Mouse (Mus musculus) midbrain, embryonic 14.5 days (tissue): ENCODE results near the gene Sept5. TPM values are rescaled to one million over a fixed set of nuclear protein-coding genes. Genes with fewer than 3 reads are reported as not detected.

ENCODE experiments used
- ATAC-seq: fragments of 200-750 bp; cut with Nextera tagmentation; 2 replicates; pipeline ENCODE4 v1.8.0; 2017; ENCODE audit warnings: moderate number of reproducible peaks, moderate library complexity; ENCODE audit not compliant: low FRiP score, low TSS enrichment
- DNase-seq: peaks from one replicate; pipeline ENCODE4 v3.0.0-alpha.2; 2015
- H3K27ac ChIP-seq: fragments of 300-500 bp; sonication (generic); replicated peaks from 2 replicates; pipeline ENCODE4 v1.5.1; 2014; ENCODE audit warnings: mild to moderate bottlenecking, low read depth, low read length, moderate library complexity
- H3K27me3 ChIP-seq: fragments of 300-500 bp; sonication (generic); 2 replicates; pipeline ENCODE4 v1.6.1; 2014; ENCODE audit warnings: low read length, control low read depth, mixed read lengths; ENCODE audit not compliant: control insufficient read depth, insufficient read depth
- H3K36me3 ChIP-seq: fragments of 300-500 bp; sonication (generic); 2 replicates; pipeline ENCODE4 v1.6.1; 2014; ENCODE audit warnings: low read length, control low read depth; ENCODE audit not compliant: control insufficient read depth, insufficient read depth
- H3K4me1 ChIP-seq: fragments of 300-500 bp; sonication (generic); 2 replicates; pipeline ENCODE4 v1.6.1; 2014; ENCODE audit warnings: mild to moderate bottlenecking, antibody characterized with exemption, low read length, control low read depth; ENCODE audit not compliant: control insufficient read depth, insufficient read depth
- H3K4me2 ChIP-seq: fragments of 300-500 bp; sonication (generic); 2 replicates; pipeline ENCODE4 v1.6.1; 2014; ENCODE audit warnings: mild to moderate bottlenecking, low read length, moderate library complexity
- H3K4me3 ChIP-seq: fragments of 300-500 bp; sonication (generic); replicated peaks from 2 replicates; pipeline ENCODE4 v1.5.1; 2014; ENCODE audit warnings: low read depth, low read length
- H3K9ac ChIP-seq: fragments of 300-500 bp; sonication (generic); replicated peaks from 2 replicates; pipeline ENCODE4 v1.6.1; 2014; ENCODE audit warnings: mild to moderate bottlenecking, low read length, moderate library complexity
- H3K9me3 ChIP-seq: fragments of 300-500 bp; sonication (generic); 2 replicates; pipeline ENCODE4 v1.6.1; 2016; ENCODE audit warnings: low read length, control low read depth, mixed read lengths; ENCODE audit not compliant: control insufficient read depth
- WGBS: fragments of 180-500 bp; shearing (Covaris S2); extraction: QIAGEN DNeasy Blood & Tissue Kit; methylation state at CpG from one replicate; pipeline ENCODE4 v1.1.7; 2014; 5-methylcytosine and 5-hydroxymethylcytosine counted together
- polyA plus RNA-seq: library from polyadenylated mRNA; unstranded; fragments of >200 nt; fragmentation: Nextera tagmentation; extraction: Ambion mirVana; gene quantifications from 2 replicates; pipeline ENCODE4 v1.2.1, GENCODE M21; 2014

Gene Sept5
- polyA plus RNA-seq, 1 experiment from 2014 or later, result 175 TPM

DNA sequence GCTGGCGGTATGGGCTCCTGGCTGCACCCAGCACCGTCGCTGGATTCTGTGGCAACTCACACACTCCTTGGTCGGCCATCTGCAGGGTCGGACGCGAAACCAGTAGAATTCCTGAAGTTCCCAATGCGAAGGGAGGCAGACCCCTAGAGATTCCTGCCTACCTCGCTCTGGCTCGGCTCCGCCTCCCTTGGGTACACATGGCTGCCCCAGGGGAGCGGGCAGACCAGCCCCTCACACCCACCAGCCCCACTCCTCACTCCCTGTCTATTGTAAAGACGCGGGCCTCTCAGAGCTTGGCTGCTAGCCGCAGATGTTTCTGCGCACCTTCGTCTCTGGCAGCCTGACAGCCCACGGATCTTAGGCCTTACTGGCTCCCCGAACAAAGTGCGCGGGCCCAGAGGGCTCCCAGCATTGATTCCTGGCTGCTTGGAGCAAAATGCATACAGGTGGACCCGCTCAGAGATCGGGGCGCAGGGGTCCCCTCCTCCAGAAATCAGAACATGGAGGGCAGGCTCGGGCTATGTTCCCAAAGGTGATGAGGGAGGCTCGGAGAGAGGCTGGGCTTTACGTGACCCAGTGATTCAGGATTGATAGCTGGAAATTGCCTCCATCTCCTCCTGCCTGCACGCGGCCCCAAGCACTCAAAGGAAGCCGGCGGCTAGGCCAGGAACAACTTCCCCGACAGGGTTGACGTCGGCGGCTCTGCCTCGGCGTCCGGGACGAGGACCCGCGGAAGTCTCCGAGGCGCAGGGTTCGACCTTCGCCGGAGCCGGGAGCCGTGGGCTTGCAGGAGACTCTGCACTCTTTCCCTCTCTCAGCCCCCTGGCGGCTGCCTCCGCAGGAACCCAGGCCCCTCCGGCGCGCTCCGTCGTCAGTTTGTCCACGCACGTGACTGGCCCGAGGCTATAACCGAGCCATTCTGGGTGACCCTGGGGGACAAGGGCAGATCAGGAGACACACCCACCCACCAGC, 38.4 kb downstream of the Sept5 start:
- DNase-seq, result peak; percentile 53
- 1% methylated on average over 59 of the region's 59 CpGs for WGBS
- no peak for ATAC-seq

GRCm38 (mm10) chr16:18589804-18590790, 39.7 kb downstream of the Sept5 start, which contains the start of gene Tbx1:
Gene Tbx1, minus strand, starts transcription at chr16:18590671.
- WGBS, result 1% methylated on average over 48 of the region's 48 CpGs
- H3K9me3 ChIP-seq, result no peaks in the 10 kb centered on the region
- ATAC-seq (0 out of 2 replicates have a peak, but pooled peaks have one; percentile 22), DNase-seq (peak; percentile 52)
- peaks cover 82% of the 10 kb centered on the region for H3K27me3 ChIP-seq
- peak within 1 kb of the TSS; percentile 36 for H3K4me2 ChIP-seq
- no peak within 1 kb of the TSS for H3K27ac ChIP-seq
- peak within 1 kb of the TSS; percentile 13; the same call in 1 of the 2 replicates for H3K4me3 ChIP-seq
- peaks cover 13% of the 10 kb centered on the region; the same call in 1 of the 2 replicates for H3K4me1 ChIP-seq
- H3K9ac ChIP-seq, result no peak within 1 kb of the TSS
- H3K36me3 ChIP-seq, result no peaks in the 10 kb centered on the region

More for the DNA sequence above, 38.4 kb downstream of the Sept5 start:
- Histone ChIP-seq H3K27ac (no peak overlapping the region), H3K9ac (no peak overlapping the region), H3K4me3 (peak overlapping the region; percentile 13; the same call in 1 of the 2 replicates), H3K36me3 (no peaks in the 10 kb centered on the region), H3K4me2 (peak overlapping the region; percentile 36), H3K4me1 (peaks cover 9% of the 10 kb centered on the region; the same call in 1 of the 2 replicates), H3K9me3 (no peaks in the 10 kb centered on the region), H3K27me3 (peaks cover 70% of the 10 kb centered on the region)

DNA sequence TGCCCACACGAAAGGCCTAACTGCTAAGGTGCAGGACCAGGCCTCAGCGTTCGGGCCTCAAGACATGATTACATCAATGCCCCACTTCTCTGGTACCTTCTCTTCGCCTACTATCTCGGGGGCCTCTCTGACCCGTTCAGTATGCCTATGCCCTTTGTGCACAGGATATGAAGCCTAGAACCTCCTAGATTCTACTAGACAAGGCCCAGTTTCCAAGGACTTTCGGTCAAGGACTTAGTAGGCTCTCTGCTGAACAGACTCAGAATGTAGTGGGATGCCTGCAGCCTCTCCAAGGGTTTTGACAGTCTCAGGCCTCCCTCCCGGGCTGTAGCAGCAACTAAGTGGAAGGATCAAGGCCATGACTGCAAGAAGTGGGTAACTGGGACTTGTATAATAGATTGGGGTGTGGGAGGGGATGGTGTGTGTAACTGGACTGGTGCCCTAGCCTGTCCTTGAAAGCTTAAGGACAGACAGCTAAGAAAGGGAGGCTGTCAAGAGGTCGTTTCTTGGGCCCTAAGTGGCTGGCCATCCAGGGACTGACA, 40.6 kb downstream of the Sept5 start:
- no peaks in the 10 kb centered on the region for H3K9me3 ChIP-seq
- H3K9ac ChIP-seq, result no peak overlapping the region
- no peak overlapping the region for H3K4me2 ChIP-seq
- H3K36me3 ChIP-seq, result no peaks in the 10 kb centered on the region
- peaks cover 92% of the 10 kb centered on the region for H3K27me3 ChIP-seq
- ATAC-seq (no peak), DNase-seq (no peak)
- no peak overlapping the region for H3K4me3 ChIP-seq
- peaks cover 13% of the 10 kb centered on the region; the same call in 1 of the 2 replicates for H3K4me1 ChIP-seq
- 10% methylated on average over 9 of the region's 9 CpGs for WGBS
- no peak overlapping the region for H3K27ac ChIP-seq

GRCm38 (mm10) chr16:18588738-18589055, 41.1 kb downstream of the Sept5 start:
- no peak for ATAC-seq
- no peak overlapping the region for H3K4me2 ChIP-seq

DNA sequence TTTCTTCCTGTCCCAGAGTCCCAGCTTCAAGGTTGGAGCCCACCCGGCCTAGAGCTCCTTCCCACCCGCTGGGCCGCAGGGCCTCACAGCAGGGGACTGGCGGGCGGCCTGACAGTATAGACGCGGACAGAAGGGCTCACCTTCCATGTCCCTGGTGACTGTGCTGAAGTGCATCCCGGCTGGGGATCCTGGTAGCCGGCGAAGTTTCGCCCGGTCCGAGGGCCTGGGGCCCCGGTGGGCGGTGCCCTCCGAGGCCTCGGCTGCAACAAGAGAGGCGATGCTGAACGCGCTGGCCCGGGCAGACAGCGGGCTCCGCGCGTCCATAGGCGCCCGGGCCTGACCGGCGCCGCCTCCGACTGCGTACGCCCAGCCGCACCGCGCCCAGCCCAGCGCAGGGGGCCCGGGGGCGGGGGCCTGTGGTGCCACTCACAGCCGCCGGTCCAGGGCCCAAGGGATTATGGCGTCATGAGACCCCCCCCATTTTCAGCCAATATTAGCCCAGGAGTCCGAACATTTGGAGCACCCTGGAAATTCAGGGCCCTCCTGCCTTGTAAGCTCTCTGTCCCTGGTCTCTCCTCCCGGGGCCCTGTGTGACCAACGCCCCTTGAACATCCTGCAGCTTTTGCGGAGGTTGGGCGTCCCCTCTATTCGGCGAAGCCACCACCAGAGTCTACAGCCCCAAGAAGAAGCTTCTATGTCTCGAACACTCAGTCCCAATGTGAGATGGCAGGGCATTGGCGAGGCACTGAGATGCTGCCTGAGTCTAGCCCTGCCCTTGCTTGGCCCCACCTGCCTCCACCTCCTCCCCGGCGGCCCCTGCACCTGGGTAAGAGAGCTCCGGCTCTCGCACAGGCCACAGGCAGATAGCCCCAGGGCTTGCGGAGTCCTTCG, 41.7 kb downstream of the Sept5 start:
- Histone ChIP-seq H3K27me3 (peaks cover 93% of the 10 kb centered on the region), H3K27ac (no peak overlapping the region), H3K4me1 (peaks cover 13% of the 10 kb centered on the region; the same call in 1 of the 2 replicates), H3K36me3 (no peaks in the 10 kb centered on the region), H3K9ac (no peak overlapping the region), H3K9me3 (no peaks in the 10 kb centered on the region), H3K4me3 (0 out of 2 replicates have a peak overlapping the region, but pooled peaks have one; percentile 8), H3K4me2 (peak overlapping the region; percentile 21)
- DNase-seq, result no peak
- under 1% methylated on average over 57 of the region's 57 CpGs for WGBS
- ATAC-seq, result peak; percentile 41; the same call in 1 of the 2 replicates

More at GRCm38 (mm10) chr16:18588738-18589055, 41.1 kb downstream of the Sept5 start:
- DNase-seq, result no peak
- H3K36me3 ChIP-seq, result no peaks in the 10 kb centered on the region
- H3K27ac ChIP-seq, result no peak overlapping the region
- no peak overlapping the region for H3K4me3 ChIP-seq
- H3K9ac ChIP-seq, result no peak overlapping the region
- peaks cover 13% of the 10 kb centered on the region; the same call in 1 of the 2 replicates for H3K4me1 ChIP-seq
- 2% methylated on average over 31 of the region's 31 CpGs for WGBS
- no peaks in the 10 kb centered on the region for H3K9me3 ChIP-seq
- H3K27me3 ChIP-seq, result peaks cover 93% of the 10 kb centered on the region

DNA sequence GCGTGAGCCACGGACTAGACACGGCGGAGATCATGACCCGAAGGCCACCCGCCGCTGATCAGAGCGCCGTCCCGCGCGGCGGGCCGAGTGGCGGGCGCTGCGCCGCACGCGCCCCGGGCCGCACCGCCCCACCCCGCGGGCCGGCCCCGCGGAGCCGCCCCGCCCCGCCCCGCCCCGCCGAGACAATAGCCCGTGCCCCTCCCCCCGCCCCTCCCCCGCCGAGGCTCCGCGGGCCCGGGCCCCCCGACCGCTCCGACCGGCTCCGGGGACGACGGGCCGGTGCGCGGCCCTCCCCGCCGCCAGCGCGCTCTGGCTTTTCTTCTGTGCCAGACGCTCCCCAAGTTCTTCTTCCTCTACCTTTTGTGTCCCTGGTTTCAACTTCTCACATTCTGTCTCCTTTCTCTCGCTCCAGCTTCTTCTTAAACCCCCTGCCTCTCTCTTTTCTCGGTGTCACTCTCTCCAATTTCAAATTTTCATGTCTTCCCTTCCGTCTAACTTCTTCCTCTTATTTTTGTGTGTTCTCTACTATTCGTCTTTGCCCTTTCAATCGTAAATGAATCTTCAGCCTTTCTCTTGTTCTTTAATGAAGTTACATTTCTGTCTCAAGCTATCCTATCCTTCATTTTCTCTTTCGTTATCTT, 42.7 kb downstream of the Sept5 start:
- no peak overlapping the region for H3K27ac ChIP-seq

DNA sequence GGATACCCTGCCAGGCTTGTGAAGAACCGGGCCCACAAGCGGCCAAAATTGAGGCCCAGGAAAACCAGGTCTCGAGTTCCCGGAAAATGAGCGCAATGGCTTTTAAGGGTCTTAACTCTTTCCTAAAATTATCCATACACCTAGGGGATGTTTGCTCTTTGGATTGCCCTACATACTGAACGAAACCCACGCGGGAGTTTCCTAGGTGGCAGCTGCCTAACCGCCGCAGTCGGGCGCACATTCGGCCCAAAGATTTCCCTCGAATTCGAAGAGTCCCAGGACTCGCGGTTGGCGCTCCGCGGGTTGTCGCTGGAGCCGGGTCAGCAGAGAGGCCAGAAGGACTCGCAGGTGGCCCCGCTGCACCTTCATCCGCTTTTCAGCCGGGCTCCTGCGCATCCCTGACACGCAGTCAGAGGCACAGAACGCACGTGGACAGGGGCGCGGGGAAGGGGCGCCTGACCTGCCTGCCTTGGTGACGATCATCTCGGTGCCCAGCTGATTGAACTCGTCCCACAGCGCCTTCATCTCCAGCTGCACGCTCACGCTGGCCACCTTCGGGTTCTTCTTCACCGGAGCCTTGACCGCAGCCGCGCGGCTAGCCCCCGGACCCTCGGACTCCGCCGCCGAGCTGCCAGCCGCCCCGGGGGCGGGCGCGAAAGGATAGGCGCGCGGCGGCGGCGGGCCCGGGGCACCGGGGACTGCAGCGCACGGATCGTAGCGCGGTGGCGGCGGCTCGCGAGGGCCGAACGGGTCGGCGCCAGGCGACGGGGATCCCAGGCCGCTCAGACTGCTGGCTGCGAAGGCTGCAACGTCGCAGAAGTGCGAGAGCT, 43.5 kb downstream of the Sept5 start:
- Histone ChIP-seq H3K4me3 (peak overlapping the region; percentile 28), H3K4me2 (peak overlapping the region; percentile 52), H3K4me1 (peaks cover 17% of the 10 kb centered on the region), H3K9ac (no peak overlapping the region; the same call in 1 of the 2 replicates), H3K36me3 (no peaks in the 10 kb centered on the region), H3K27ac (no peak overlapping the region), H3K27me3 (peaks cover 95% of the 10 kb centered on the region), H3K9me3 (no peaks in the 10 kb centered on the region)
- ATAC-seq (no peak), DNase-seq (no peak)
- under 1% methylated on average over 83 of the region's 83 CpGs for WGBS

More for the DNA sequence above, 42.7 kb downstream of the Sept5 start:
- Histone ChIP-seq H3K9me3 (no peaks in the 10 kb centered on the region), H3K9ac (no peak overlapping the region), H3K4me3 (peak overlapping the region; percentile 28), H3K36me3 (no peaks in the 10 kb centered on the region), H3K27me3 (peaks cover 95% of the 10 kb centered on the region), H3K4me2 (peak overlapping the region; percentile 52), H3K4me1 (peaks cover 17% of the 10 kb centered on the region)
- ATAC-seq (no peak), DNase-seq (no peak)
- WGBS, result 1% methylated on average over 47 of the region's 62 CpGs
